Mouse (Mus musculus) liver, embryonic 14.5 days (tissue): Measurements from ENCODE around the gene Izumo1. TPM values are rescaled to one million over a fixed set of nuclear protein-coding genes. Genes with fewer than 3 reads are reported as not detected.

Experiments
- ATAC-seq: fragments of 200-750 bp; cut with Nextera tagmentation; 2 replicates; pipeline ENCODE4 v1.8.0; 2017; ENCODE audit warnings: moderate number of reproducible peaks, mild to moderate bottlenecking, moderate library complexity; ENCODE audit not compliant: insufficient read depth
- DNase-seq, 3 experiments: peaks; one replicate each; pipeline ENCODE4 v3.0.0-alpha.2; 2012 to 2013; ENCODE audit warnings: low read depth in 3 of 3, low spot score in 3 of 3
- H3K27ac ChIP-seq: fragments of 300-500 bp; sonication (generic); 2 replicates; pipeline ENCODE4 v1.5.1; 2014; ENCODE audit warnings: moderate library complexity, mild to moderate bottlenecking, control low read depth, inconsistent platforms
- H3K27me3 ChIP-seq: fragments of 300-500 bp; sonication (generic); 2 replicates; pipeline ENCODE4 v1.6.1; 2014; ENCODE audit warnings: mild to moderate bottlenecking, low read length, moderate library complexity; ENCODE audit not compliant: control insufficient read depth, insufficient read depth
- H3K36me3 ChIP-seq: fragments of 300-500 bp; sonication (generic); replicated peaks from 2 replicates; pipeline ENCODE4 v1.6.1; 2014; ENCODE audit warnings: low read depth; ENCODE audit not compliant: control insufficient read depth, insufficient read depth
- H3K4me1 ChIP-seq, 2 experiments: fragments of 200-500 bp in 1 of 2; fragments of 300-500 bp in 1 of 2; sonication (generic) in 1 of 2; replicated peaks; 2 replicates each; pipeline ENCODE4 v1.6.1; 2012 to 2014; ENCODE audit warnings: antibody characterized with exemption in 1 of 2, inconsistent platforms in 1 of 2, low read length in 1 of 2; ENCODE audit not compliant: control insufficient read depth in 2 of 2, insufficient read depth in 2 of 2
- H3K4me2 ChIP-seq: fragments of 300-500 bp; sonication (generic); 2 replicates; pipeline ENCODE4 v1.6.1; 2014; ENCODE audit warnings: low read depth, mild to moderate bottlenecking, control low read depth, moderate library complexity
- H3K4me3 ChIP-seq, 2 experiments: fragments of 200-500 bp in 1 of 2; fragments of 300-500 bp in 1 of 2; sonication (generic) in 1 of 2; 2 replicates each; pipeline ENCODE4 v1.5.1; 2012 to 2014; ENCODE audit warnings: low read depth in 2 of 2, low read length in 2 of 2, mild to moderate bottlenecking in 2 of 2, control low read depth in 1 of 2, inconsistent platforms in 1 of 2, moderate library complexity in 1 of 2; ENCODE audit not compliant: insufficient read depth in 1 of 2
- H3K9ac ChIP-seq: fragments of 300-500 bp; sonication (generic); replicated peaks from 2 replicates; pipeline ENCODE4 v1.6.1; 2014; ENCODE audit warnings: mild to moderate bottlenecking, control low read depth, moderate library complexity
- H3K9me3 ChIP-seq: fragments of 300-500 bp; sonication (generic); 2 replicates; pipeline ENCODE4 v1.6.1; 2016; ENCODE audit warnings: low read length, mixed read lengths; ENCODE audit not compliant: control insufficient read depth
- CTCF ChIP-seq: IDR thresholded peaks from 2 replicates; pipeline ENCODE4 v1.5.1; 2016; ENCODE audit warnings: antibody characterized with exemption, low read depth, control low read depth
- EP300 ChIP-seq: IDR thresholded peaks from 2 replicates; pipeline ENCODE4 v1.6.1; 2016; ENCODE audit warnings: antibody characterized with exemption, low read depth
- WGBS: fragments of 180-500 bp; shearing (Covaris S2); extraction: QIAGEN DNeasy Blood & Tissue Kit; methylation state at CpG from one replicate; pipeline ENCODE4 v1.1.7; 2014; ENCODE audit not compliant: insufficient replicate concordance; 5-methylcytosine and 5-hydroxymethylcytosine counted together
- polyA plus RNA-seq, 2 experiments: library from polyadenylated mRNA; depleted of rRNA in 1 of 2; stranded (reverse) in 1 of 2; unstranded in 1 of 2; fragments of >200 nt; fragmentation: Nextera tagmentation in 1 of 2; extraction: Ambion mirVana in 1 of 2; gene quantifications; 2 replicates each; pipeline versions ENCODE4 v1.2.1 to v1.2.3; 2012 to 2014

Izumo1 gene
- polyA plus RNA-seq, 2 experiments, result 0.15 TPM; not detected in 1

- TF ChIP-seq EP300, result no peak
- TF ChIP-seq CTCF, result no peak
- 60% methylated on average over 5 of the region's 5 CpGs for WGBS
- H3K27me3 ChIP-seq, result peaks cover 10% of the 10 kb centered on the region
- no peak overlapping the region for H3K9ac ChIP-seq
- no peak for DNase-seq
- peaks cover 0 to 4% of the 10 kb centered on the region in 2 experiments; a peak in 1 of 4 replicates for H3K4me1 ChIP-seq
- no peak overlapping the region for H3K27ac ChIP-seq
- H3K4me3 ChIP-seq, result no peak overlapping the region
- no peak for ATAC-seq
- H3K36me3 ChIP-seq, result no peaks in the 10 kb centered on the region
- H3K9me3 ChIP-seq, result no peaks in the 10 kb centered on the region
- no peak overlapping the region for H3K4me2 ChIP-seq
Measured at GRCm38 (mm10) chr7:45618316-45618715, 3.3 kb upstream of the Izumo1 start.

DNA sequence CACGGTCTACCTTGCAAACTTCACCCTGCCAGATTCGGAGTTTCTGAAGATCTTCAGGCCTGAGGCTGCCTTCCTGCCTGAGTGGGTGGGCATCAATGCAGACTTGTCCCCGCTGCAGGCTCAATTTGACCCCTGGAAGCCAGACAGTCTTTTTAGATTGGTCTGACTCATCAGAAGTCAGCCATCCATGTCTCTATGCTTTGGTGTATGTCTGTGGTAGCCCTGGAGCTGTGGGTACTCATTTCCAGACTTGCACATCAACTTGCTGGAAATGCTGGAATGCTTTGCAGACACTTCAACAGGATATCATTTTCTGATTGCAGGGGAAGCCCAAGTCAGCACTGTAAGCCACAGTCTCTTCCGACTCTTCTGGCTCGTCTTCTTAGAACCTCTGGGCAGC is 2.0 kb upstream of the Izumo1 start:
- Histone ChIP-seq H3K4me2 (no peak overlapping the region), H3K9me3 (no peaks in the 10 kb centered on the region), H3K9ac (no peak overlapping the region), H3K27ac (no peak overlapping the region), H3K4me3 (no peak overlapping the region), H3K4me1 (peaks cover 0 to 4% of the 10 kb centered on the region in 2 experiments; a peak in 1 of 4 replicates), H3K27me3 (peaks cover 10% of the 10 kb centered on the region), H3K36me3 (no peaks in the 10 kb centered on the region)
- TF ChIP-seq EP300 (no peak), CTCF (no peak)
- no peak for ATAC-seq
- DNase-seq, result no peak
- 73% methylated on average over 5 of the region's 5 CpGs for WGBS

- Histone ChIP-seq H3K9me3 (no peaks in the 10 kb centered on the region), H3K4me3 (no peak overlapping the region), H3K27me3 (peaks cover 17% of the 10 kb centered on the region), H3K4me2 (no peak overlapping the region), H3K27ac (no peak overlapping the region), H3K36me3 (no peaks in the 10 kb centered on the region), H3K4me1 (peaks cover 0 to 4% of the 10 kb centered on the region in 2 experiments; a peak in 1 of 4 replicates), H3K9ac (no peak overlapping the region)
- peak in 1 of 3 experiments; percentile 19 for DNase-seq
- no peak for ATAC-seq
- TF ChIP-seq EP300 (no peak), CTCF (no peak)
- WGBS, result 71% methylated on average over 11 of the region's 11 CpGs
Measured at GRCm38 (mm10) chr7:45623507-45623906, 1.9 kb downstream of the Izumo1 start.

- peaks cover 0 to 4% of the 10 kb centered on the region in 2 experiments; a peak in 1 of 4 replicates for H3K4me1 ChIP-seq
- no peak overlapping the region for H3K27ac ChIP-seq
- TF ChIP-seq EP300, result no peak
- TF ChIP-seq CTCF, result no peak
- DNase-seq, result no peak
- H3K4me2 ChIP-seq, result no peak overlapping the region
- WGBS, result 71% methylated on average over 3 of the region's 3 CpGs
- H3K27me3 ChIP-seq, result peaks cover 20% of the 10 kb centered on the region
- no peaks in the 10 kb centered on the region for H3K36me3 ChIP-seq
- H3K9me3 ChIP-seq, result no peaks in the 10 kb centered on the region
- H3K4me3 ChIP-seq, result no peak overlapping the region
- no peak overlapping the region for H3K9ac ChIP-seq
- ATAC-seq, result no peak
Measured at GRCm38 (mm10) chr7:45624718-45625117, 3.1 kb downstream of the Izumo1 start.

- 60% methylated on average over 8 of the region's 8 CpGs for WGBS
- no peak for TF ChIP-seq EP300
- TF ChIP-seq CTCF, result no peak
- no peak overlapping the region for H3K4me3 ChIP-seq
- no peak for DNase-seq
- no peak for ATAC-seq
- H3K27me3 ChIP-seq, result peaks cover 20% of the 10 kb centered on the region
- no peak overlapping the region for H3K4me2 ChIP-seq
- no peak overlapping the region for H3K9ac ChIP-seq
- no peak overlapping the region for H3K27ac ChIP-seq
- peaks cover 0 to 4% of the 10 kb centered on the region in 2 experiments; a peak in 1 of 4 replicates for H3K4me1 ChIP-seq
- H3K9me3 ChIP-seq, result no peaks in the 10 kb centered on the region
- no peaks in the 10 kb centered on the region for H3K36me3 ChIP-seq
Measured at GRCm38 (mm10) chr7:45625481-45625880, 3.9 kb downstream of the Izumo1 start.
